Mouse (Mus musculus): Measurements from ENCODE around the gene Usp47.
A peak's percentile ranks its signal among the peaks of the same experiment; 100 is the strongest.

Usp47 gene

GRCm38 (mm10) chr7:112023150-112023600, at the start of gene Usp47:
Usp47 (plus strand) TSS chr7:112023504.
- peak; percentile 86 for DNase-seq

- no peak for DNase-seq
Observed at GRCm38 (mm10) chr7:111976401-111976800, 46.9 kb upstream of the Usp47 start.

- no peak for DNase-seq
Observed at GRCm38 (mm10) chr7:111977871-111978270, 45.4 kb upstream of the Usp47 start.

- no peak for DNase-seq
Observed at GRCm38 (mm10) chr7:111982296-111982695, 41.0 kb upstream of the Usp47 start.

- DNase-seq, result no peak
Observed at GRCm38 (mm10) chr7:111984530-111984929, 38.8 kb upstream of the Usp47 start.

GRCm38 (mm10) chr7:111985266-111985665, 38.0 kb upstream of the Usp47 start:
- no peak for DNase-seq

- no peak for DNase-seq
Observed at GRCm38 (mm10) chr7:111986906-111987305, 36.4 kb upstream of the Usp47 start.

- no peak for DNase-seq
Observed at GRCm38 (mm10) chr7:111997441-111997840, 25.9 kb upstream of the Usp47 start.

- no peak for DNase-seq
Observed at GRCm38 (mm10) chr7:111998446-111999004, 24.8 kb upstream of the Usp47 start.

- DNase-seq, result no peak
Observed at GRCm38 (mm10) chr7:111999376-111999775, 23.9 kb upstream of the Usp47 start.

- DNase-seq, result no peak
Observed at GRCm38 (mm10) chr7:112000166-112000565, 23.1 kb upstream of the Usp47 start.

- no peak for DNase-seq
Observed at GRCm38 (mm10) chr7:112010511-112010910, 12.8 kb upstream of the Usp47 start.

GRCm38 (mm10) chr7:112010976-112011375, 12.3 kb upstream of the Usp47 start:
- no peak for DNase-seq

GRCm38 (mm10) chr7:112012102-112012501, 11.2 kb upstream of the Usp47 start:
- DNase-seq, result peak; percentile 17

GRCm38 (mm10) chr7:112012621-112013177, 10.6 kb upstream of the Usp47 start:
- DNase-seq, result no peak

- DNase-seq, result no peak
Observed at GRCm38 (mm10) chr7:112014148-112014547, 9.2 kb upstream of the Usp47 start.

GRCm38 (mm10) chr7:112022506-112023149, 676 bp upstream of the Usp47 start:
- DNase-seq, result no peak

GRCm38 (mm10) chr7:112023601-112024445, 519 bp downstream of the Usp47 start:
- DNase-seq, result peak; percentile 57

- no peak for DNase-seq
Observed at GRCm38 (mm10) chr7:112024446-112024730, 1.1 kb downstream of the Usp47 start.

GRCm38 (mm10) chr7:112024856-112025255, 1.6 kb downstream of the Usp47 start:
- no peak for DNase-seq

GRCm38 (mm10) chr7:112030594-112030993, 7.3 kb downstream of the Usp47 start:
- DNase-seq, result no peak

GRCm38 (mm10) chr7:112035804-112036203, 12.5 kb downstream of the Usp47 start:
- DNase-seq, result no peak

- no peak for DNase-seq
Observed at GRCm38 (mm10) chr7:112036636-112037035, 13.3 kb downstream of the Usp47 start.

GRCm38 (mm10) chr7:112040271-112040670, 17.0 kb downstream of the Usp47 start:
- DNase-seq, result no peak
